Mouse (Mus musculus) hindbrain, embryonic 10.5 days (tissue): ENCODE measurements at regions not wholly inside any gene's neighbourhood (a gene's known extent, or its start where the extent isn't known, plus 50 kb on each side); places are given as distances from the start of the nearest gene placed in this dataset.

Experiments used
- DNase-seq: peaks from one replicate; pipeline ENCODE4 v3.0.0-alpha.2; 2017; ENCODE audit warnings: low spot score
- H3K27ac ChIP-seq: fragments of 300-500 bp; sonication (generic); 2 replicates; pipeline ENCODE4 v1.5.1; 2016; ENCODE audit warnings: mild to moderate bottlenecking, moderate library complexity
- H3K27me3 ChIP-seq: fragments of 300-500 bp; sonication (generic); 2 replicates; pipeline ENCODE4 v1.6.1; 2016; ENCODE audit warnings: mild to moderate bottlenecking; ENCODE audit not compliant: poor library complexity, insufficient read depth, severe bottlenecking
- H3K36me3 ChIP-seq: fragments of 300-500 bp; sonication (generic); 2 replicates; pipeline ENCODE4 v1.6.1; 2016; ENCODE audit warnings: mild to moderate bottlenecking, moderate library complexity
- H3K4me1 ChIP-seq: fragments of 300-500 bp; sonication (generic); replicated peaks from 2 replicates; pipeline ENCODE4 v1.6.1; 2016; ENCODE audit warnings: mild to moderate bottlenecking
- H3K4me3 ChIP-seq: fragments of 300-500 bp; sonication (generic); 2 replicates; pipeline ENCODE4 v1.5.1; 2016; ENCODE audit warnings: mild to moderate bottlenecking, moderate library complexity
- H3K9me3 ChIP-seq: fragments of 300-500 bp; sonication (generic); 2 replicates; pipeline ENCODE4 v1.6.1; 2016; ENCODE audit warnings: mild to moderate bottlenecking, moderate library complexity
- WGBS: fragments of 180-500 bp; shearing (Covaris S2); methylation state at CpG from one replicate; pipeline ENCODE4 v1.1.7; 2016; 5-methylcytosine and 5-hydroxymethylcytosine counted together

- 33% methylated on average over 3 of the region's 3 CpGs for WGBS
- H3K4me3 ChIP-seq, result no peak overlapping the region
- H3K9me3 ChIP-seq, result no peaks in the 10 kb centered on the region
- peaks cover 11% of the 10 kb centered on the region; the same call in 1 of the 2 replicates for H3K4me1 ChIP-seq
- H3K27me3 ChIP-seq, result no peaks in the 10 kb centered on the region
- H3K27ac ChIP-seq, result no peak overlapping the region
- peak; percentile 19 for DNase-seq
- no peaks in the 10 kb centered on the region for H3K36me3 ChIP-seq
Measured at GRCm38 (mm10) chr15:68415401-68415925, 1914.8 kb upstream of the Lrrc6 start.

- 73% methylated on average over 4 of the region's 4 CpGs for WGBS
- no peaks in the 10 kb centered on the region for H3K27me3 ChIP-seq
- no peak overlapping the region for H3K27ac ChIP-seq
- peaks cover 11% of the 10 kb centered on the region; the same call in 1 of the 2 replicates for H3K4me1 ChIP-seq
- H3K9me3 ChIP-seq, result no peaks in the 10 kb centered on the region
- no peak for DNase-seq
- H3K36me3 ChIP-seq, result no peaks in the 10 kb centered on the region
- H3K4me3 ChIP-seq, result no peak overlapping the region
Measured at GRCm38 (mm10) chr15:68414047-68414446, 1913.3 kb upstream of the Lrrc6 start.

GRCm38 (mm10) chr15:68412697-68413096 lies 1912.0 kb upstream of the Lrrc6 start:
- 91% methylated on average over 2 of the region's 2 CpGs for WGBS
- H3K36me3 ChIP-seq, result no peaks in the 10 kb centered on the region
- H3K4me3 ChIP-seq, result no peak overlapping the region
- no peaks in the 10 kb centered on the region for H3K27me3 ChIP-seq
- no peak for DNase-seq
- H3K27ac ChIP-seq, result no peak overlapping the region
- peaks cover 11% of the 10 kb centered on the region; the same call in 1 of the 2 replicates for H3K4me1 ChIP-seq
- H3K9me3 ChIP-seq, result no peaks in the 10 kb centered on the region

GRCm38 (mm10) chr15:68412156-68412555 lies 1911.4 kb upstream of the Lrrc6 start:
- Histone ChIP-seq H3K4me1 (peaks cover 7% of the 10 kb centered on the region; the same call in 1 of the 2 replicates), H3K9me3 (no peaks in the 10 kb centered on the region), H3K36me3 (no peaks in the 10 kb centered on the region), H3K4me3 (no peak overlapping the region), H3K27ac (no peak overlapping the region), H3K27me3 (no peaks in the 10 kb centered on the region)
- no peak for DNase-seq
- whole genome bisulfite sequencing, result 93% methylated on average over 3 of the region's 3 CpGs

GRCm38 (mm10) chr15:68403554-68404070 lies 1902.9 kb upstream of the Lrrc6 start:
- 94% methylated on average over 3 of the region's 3 CpGs for WGBS
- H3K9me3 ChIP-seq, result no peaks in the 10 kb centered on the region
- no peak for DNase-seq
- no peak overlapping the region for H3K27ac ChIP-seq
- H3K4me1 ChIP-seq, result no peaks in the 10 kb centered on the region
- H3K36me3 ChIP-seq, result no peaks in the 10 kb centered on the region
- no peaks in the 10 kb centered on the region for H3K27me3 ChIP-seq
- no peak overlapping the region for H3K4me3 ChIP-seq

- no peaks in the 10 kb centered on the region for H3K27me3 ChIP-seq
- DNase-seq, result no peak
- 66% methylated on average over 1 of the region's 1 CpGs for WGBS
- H3K4me3 ChIP-seq, result no peak overlapping the region
- no peaks in the 10 kb centered on the region for H3K9me3 ChIP-seq
- H3K4me1 ChIP-seq, result no peaks in the 10 kb centered on the region
- H3K27ac ChIP-seq, result no peak overlapping the region
- H3K36me3 ChIP-seq, result no peaks in the 10 kb centered on the region
Measured at GRCm38 (mm10) chr15:68401726-68402125, 1901.0 kb upstream of the Lrrc6 start.

GRCm38 (mm10) chr15:68401006-68401405 lies 1900.3 kb upstream of the Lrrc6 start:
- no peak for DNase-seq
- WGBS, result 93% methylated on average over 4 of the region's 4 CpGs
- Histone ChIP-seq H3K4me3 (no peak overlapping the region), H3K36me3 (no peaks in the 10 kb centered on the region), H3K27ac (no peak overlapping the region), H3K9me3 (no peaks in the 10 kb centered on the region), H3K4me1 (no peaks in the 10 kb centered on the region), H3K27me3 (no peaks in the 10 kb centered on the region)

GRCm38 (mm10) chr15:68396566-68396965 lies 1895.9 kb upstream of the Lrrc6 start:
- no peaks in the 10 kb centered on the region for H3K4me1 ChIP-seq
- WGBS, result 94% methylated on average over 6 of the region's 6 CpGs
- no peaks in the 10 kb centered on the region for H3K36me3 ChIP-seq
- H3K27ac ChIP-seq, result no peak overlapping the region
- no peaks in the 10 kb centered on the region for H3K27me3 ChIP-seq
- H3K4me3 ChIP-seq, result no peak overlapping the region
- no peak for DNase-seq
- H3K9me3 ChIP-seq, result no peaks in the 10 kb centered on the region

- DNase-seq, result no peak
- Histone ChIP-seq H3K27me3 (no peaks in the 10 kb centered on the region), H3K4me1 (no peaks in the 10 kb centered on the region), H3K27ac (no peak overlapping the region), H3K4me3 (no peak overlapping the region), H3K36me3 (no peaks in the 10 kb centered on the region), H3K9me3 (no peaks in the 10 kb centered on the region)
- WGBS, result 81% methylated on average over 1 of the region's 1 CpGs
Measured at GRCm38 (mm10) chr15:68394749-68395148, 1894.0 kb upstream of the Lrrc6 start.

- no peaks in the 10 kb centered on the region for H3K4me1 ChIP-seq
- H3K27me3 ChIP-seq, result no peaks in the 10 kb centered on the region
- H3K36me3 ChIP-seq, result no peaks in the 10 kb centered on the region
- no peak for DNase-seq
- 94% methylated on average over 4 of the region's 4 CpGs for whole genome bisulfite sequencing
- H3K27ac ChIP-seq, result no peak overlapping the region
- H3K9me3 ChIP-seq, result no peaks in the 10 kb centered on the region
- H3K4me3 ChIP-seq, result no peak overlapping the region
Measured at GRCm38 (mm10) chr15:68394157-68394556, 1893.4 kb upstream of the Lrrc6 start.

GRCm38 (mm10) chr15:68391737-68392136 lies 1891.0 kb upstream of the Lrrc6 start:
- no peak for DNase-seq
- WGBS, result 53% methylated on average over 1 of the region's 1 CpGs
- H3K27ac ChIP-seq, result no peak overlapping the region
- H3K4me3 ChIP-seq, result no peak overlapping the region
- H3K27me3 ChIP-seq, result no peaks in the 10 kb centered on the region
- H3K36me3 ChIP-seq, result no peaks in the 10 kb centered on the region
- no peaks in the 10 kb centered on the region for H3K9me3 ChIP-seq
- H3K4me1 ChIP-seq, result no peaks in the 10 kb centered on the region

- Histone ChIP-seq H3K4me3 (no peak overlapping the region), H3K27ac (no peak overlapping the region), H3K9me3 (no peaks in the 10 kb centered on the region), H3K27me3 (no peaks in the 10 kb centered on the region), H3K36me3 (no peaks in the 10 kb centered on the region), H3K4me1 (no peaks in the 10 kb centered on the region)
- no peak for DNase-seq
- 89% methylated on average over 5 of the region's 5 CpGs for WGBS
Measured at GRCm38 (mm10) chr15:68389855-68390254, 1889.1 kb upstream of the Lrrc6 start.

GRCm38 (mm10) chr15:68387349-68388065 lies 1886.8 kb upstream of the Lrrc6 start:
- DNase-seq, result no peak
- no peaks in the 10 kb centered on the region for H3K27me3 ChIP-seq
- H3K36me3 ChIP-seq, result no peaks in the 10 kb centered on the region
- H3K9me3 ChIP-seq, result no peaks in the 10 kb centered on the region
- H3K27ac ChIP-seq, result no peak overlapping the region
- WGBS, result 86% methylated on average over 4 of the region's 4 CpGs
- no peaks in the 10 kb centered on the region for H3K4me1 ChIP-seq
- H3K4me3 ChIP-seq, result no peak overlapping the region
